In genomic region chr10:43658226-43658593, GRCm38 (mm10) we compare ENCODE assay signal across 18 mouse cellular contexts.
"Had no signal": no experiment of that assay in that cellular context is flagged by ENCODE, and none has a peak within 500 bp of the region (broad histone marks: within the 10 kb centered on the region; RNA-seq: fewer than 3 reads in every experiment).

No protein-coding gene starts in this region.

- H3K27ac ChIP-seq: intestine, embryonic 15.5 days; limb, embryonic 10.5 days; limb, embryonic 13.5 days; lung, embryonic 15.5 days; midbrain, embryonic 12.5 days; midbrain, embryonic 15.5 days; neural tube, embryonic 12.5 days; neural tube, embryonic 15.5 days; stomach, embryonic 15.5 days had no signal

- H3K36me3 ChIP-seq: intestine, embryonic 15.5 days; limb, embryonic 10.5 days; limb, embryonic 13.5 days; lung, embryonic 15.5 days; midbrain, embryonic 12.5 days; midbrain, embryonic 15.5 days; neural tube, embryonic 12.5 days; neural tube, embryonic 15.5 days; stomach, embryonic 15.5 days had no signal

- DNase-seq: kidney, adult 11 months; kidney, adult 9 months; kidney, postnatal 14 days; kidney, postnatal 4 days; lung, postnatal 10 days; right cerebral cortex, adult 18-20 months; right cerebral cortex, postnatal 14 days; right cerebral cortex, postnatal 4 days; thymus, postnatal 25 days had no signal

- H3K9ac ChIP-seq: intestine, embryonic 15.5 days; limb, embryonic 13.5 days; lung, embryonic 15.5 days; midbrain, embryonic 12.5 days; midbrain, embryonic 15.5 days; neural tube, embryonic 12.5 days; neural tube, embryonic 15.5 days; stomach, embryonic 15.5 days had no signal

- ATAC-seq: intestine, embryonic 15.5 days; midbrain, embryonic 15.5 days had no signal

- H3K4me3 ChIP-seq: intestine, embryonic 15.5 days; limb, embryonic 10.5 days; limb, embryonic 13.5 days; lung, embryonic 15.5 days; midbrain, embryonic 12.5 days; midbrain, embryonic 15.5 days; neural tube, embryonic 12.5 days; neural tube, embryonic 15.5 days; stomach, embryonic 15.5 days had no signal

- H3K27me3 ChIP-seq: intestine, embryonic 15.5 days; limb, embryonic 13.5 days; lung, embryonic 15.5 days; midbrain, embryonic 12.5 days; midbrain, embryonic 15.5 days; neural tube, embryonic 12.5 days; neural tube, embryonic 15.5 days; stomach, embryonic 15.5 days had no signal

- H3K4me1 ChIP-seq: intestine, embryonic 15.5 days; midbrain, embryonic 12.5 days; midbrain, embryonic 15.5 days; neural tube, embryonic 12.5 days; neural tube, embryonic 15.5 days had no signal

- H3K9me3 ChIP-seq: intestine, embryonic 15.5 days; limb, embryonic 10.5 days; lung, embryonic 15.5 days; midbrain, embryonic 12.5 days; midbrain, embryonic 15.5 days; neural tube, embryonic 15.5 days; stomach, embryonic 15.5 days had no signal

- H3K4me2 ChIP-seq: intestine, embryonic 15.5 days; limb, embryonic 13.5 days; lung, embryonic 15.5 days; midbrain, embryonic 12.5 days; midbrain, embryonic 15.5 days; neural tube, embryonic 12.5 days; neural tube, embryonic 15.5 days; stomach, embryonic 15.5 days had no signal
